Mouse (Mus musculus): ENCODE measurements around the gene Gm6583.
"Not testable (repeated sequence)": the region's sequence is repeated elsewhere in the genome, so short reads cannot be mapped to it uniquely, and the experiment has no call there.

The Gm6583 gene

GRCm38 (mm10) chr5:112325546-112326445 is 30.0 kb downstream of the Gm6583 start, which contains the start of gene Tfip11:
TSS of gene Tfip11 (plus strand) at chr5:112326358.
- DNase-seq (ENCODE audit: extremely low spot score, low read depth, low spot score): peak; percentile 83

DNA sequence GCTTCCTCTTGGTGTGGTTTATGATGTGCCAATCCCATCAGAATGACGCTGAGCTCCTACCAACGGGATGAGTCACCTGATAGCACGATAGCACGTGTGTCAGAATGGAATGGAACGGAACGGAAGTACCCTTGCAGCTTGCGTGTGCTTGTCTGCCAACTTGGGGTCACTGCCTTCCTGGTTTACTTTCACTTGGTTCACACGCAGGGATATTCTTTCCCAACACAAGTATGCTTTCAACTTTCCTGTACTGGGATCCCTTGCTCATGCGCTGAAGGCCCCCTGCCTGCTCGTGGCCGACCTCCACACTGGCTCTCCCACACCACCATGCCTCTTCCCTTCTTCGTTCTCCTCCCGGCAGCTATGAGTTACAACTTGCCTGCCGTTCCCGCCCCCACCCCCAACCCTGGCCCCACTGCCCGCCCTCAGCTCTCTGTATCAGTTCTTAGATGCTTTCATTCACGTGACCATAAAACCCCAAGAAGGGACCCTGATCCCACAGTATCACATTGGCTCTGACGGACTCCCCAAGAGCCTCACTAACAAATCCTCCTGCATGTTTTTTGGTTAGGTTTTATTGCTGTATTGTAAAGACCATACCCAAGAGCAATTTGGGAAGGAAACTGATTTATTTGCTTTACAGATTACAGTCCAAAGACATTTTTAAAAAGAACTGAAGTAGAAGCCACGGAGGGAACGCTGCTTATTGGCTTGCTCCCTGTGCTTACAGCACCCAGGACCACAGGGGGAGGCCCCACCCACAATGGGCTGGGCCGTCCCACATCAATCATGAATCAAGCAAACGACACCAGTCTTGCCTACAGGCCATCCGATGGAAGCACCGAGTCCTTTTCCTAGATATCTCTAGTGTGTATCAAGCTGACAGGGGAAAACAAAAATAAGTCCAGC is 30.9 kb downstream of the Gm6583 start:
- DNase-seq (ENCODE audit: extremely low spot score, low read depth, low spot score): no peak

GRCm38 (mm10) chr5:112323246-112323645 is 32.6 kb downstream of the Gm6583 start:
- no peak for DNase-seq (ENCODE audit: extremely low spot score, low read depth, low spot score)

- no peak for DNase-seq (ENCODE audit: extremely low spot score, low read depth, low spot score)
Measured at GRCm38 (mm10) chr5:112321376-112321775, 34.5 kb downstream of the Gm6583 start.

GRCm38 (mm10) chr5:112320936-112321335 is 34.9 kb downstream of the Gm6583 start:
- no peak for DNase-seq (ENCODE audit: extremely low spot score, low read depth, low spot score)

GRCm38 (mm10) chr5:112320379-112320778 is 35.5 kb downstream of the Gm6583 start:
- no peak for DNase-seq (ENCODE audit: extremely low spot score, low read depth, low spot score)

- DNase-seq (ENCODE audit: extremely low spot score, low read depth, low spot score): not testable (repeated sequence)
Measured at GRCm38 (mm10) chr5:112319343-112319742, 36.5 kb downstream of the Gm6583 start.

DNA sequence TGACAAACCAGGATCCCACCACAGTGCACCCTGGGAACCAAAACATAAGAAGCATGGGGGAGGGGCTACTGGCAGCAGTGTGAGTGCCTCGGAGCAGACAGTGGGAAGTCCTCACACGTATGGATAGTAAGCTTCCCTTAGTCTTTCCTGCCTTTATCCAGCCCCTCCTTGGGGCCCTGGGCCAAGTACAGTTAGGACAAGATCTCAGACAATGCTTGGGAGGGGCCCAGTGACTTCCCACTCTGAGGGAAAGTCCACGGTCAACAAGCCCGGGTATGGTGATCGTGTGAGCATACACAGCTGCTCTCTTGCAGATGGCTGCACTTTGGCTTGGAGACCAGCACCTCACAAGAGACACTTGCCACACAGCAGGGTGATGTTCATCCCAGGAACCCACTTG is 38.5 kb downstream of the Gm6583 start:
- no peak for DNase-seq (ENCODE audit: extremely low spot score, low read depth, low spot score)

GRCm38 (mm10) chr5:112316468-112316867 is 39.4 kb downstream of the Gm6583 start:
- DNase-seq (ENCODE audit: extremely low spot score, low read depth, low spot score): no peak

GRCm38 (mm10) chr5:112313222-112313885 is 42.5 kb downstream of the Gm6583 start:
- no peak for DNase-seq (ENCODE audit: extremely low spot score, low read depth, low spot score)

GRCm38 (mm10) chr5:112305842-112306241 is 50.0 kb downstream of the Gm6583 start:
- no peak for DNase-seq (ENCODE audit: extremely low spot score, low read depth, low spot score)

All from hindlimb bud, embryonic 11.5 days (tissue).